ENCODE assay signal across 27 mouse cellular contexts in genomic region chr6:53796835-53797234, GRCm38 (mm10). TPM values are rescaled to one million over a fixed set of nuclear protein-coding genes. Genes with fewer than 3 reads are reported as not detected.
DNase-seq lines count a peak whose midpoint lies in the region; ATAC-seq and TF ChIP-seq lines count a peak whose summit lies in the region.
"Had no signal": no experiment of that assay in that cellular context is flagged by ENCODE, and none has a peak within 500 bp of the region (broad histone marks: within the 10 kb centered on the region; RNA-seq: fewer than 3 reads in every experiment).

No protein-coding gene starts in this region.

- H3K36me3 ChIP-seq in intestine, embryonic 14.5 days (ENCODE audit: control insufficient read depth, insufficient read depth, low read length), result no peaks in the 10 kb centered on the region
- H3K36me3 ChIP-seq in intestine, embryonic 16.5 days (ENCODE audit: control insufficient read depth, insufficient read depth, low read length), result no peaks in the 10 kb centered on the region
- no peaks in the 10 kb centered on the region for H3K36me3 ChIP-seq in embryonic facial prominence, embryonic 10.5 days (replicated peaks)
- H3K36me3 ChIP-seq: embryonic facial prominence, embryonic 15.5 days; forebrain, embryonic 10.5 days; G1E; heart, embryonic 13.5 days; hindbrain, embryonic 13.5 days; intestine, embryonic 15.5 days had no signal

- H3K27me3 ChIP-seq in intestine, embryonic 14.5 days (replicated peaks; ENCODE audit: control insufficient read depth, insufficient read depth, low read length), result no peaks in the 10 kb centered on the region
- H3K27me3 ChIP-seq in intestine, embryonic 16.5 days (replicated peaks; ENCODE audit: control insufficient read depth, insufficient read depth, low read length), result no peaks in the 10 kb centered on the region
- H3K27me3 ChIP-seq in embryonic facial prominence, embryonic 10.5 days (replicated peaks; ENCODE audit: low read depth, poor library complexity, severe bottlenecking), result peaks cover 25% of the 10 kb centered on the region

- H3K9ac ChIP-seq in intestine, embryonic 14.5 days (ENCODE audit: low read length), result no peak overlapping the region
- H3K9ac ChIP-seq in intestine, embryonic 16.5 days (ENCODE audit: low read depth, low read length), result no peak overlapping the region
- H3K9ac ChIP-seq: embryonic facial prominence, embryonic 15.5 days; heart, embryonic 13.5 days; hindbrain, embryonic 13.5 days; intestine, embryonic 15.5 days had no signal

- no peaks in the 10 kb centered on the region for H3K9me3 ChIP-seq in intestine, embryonic 14.5 days (ENCODE audit: control insufficient read depth, low read length)
- H3K9me3 ChIP-seq in intestine, embryonic 16.5 days (ENCODE audit: control insufficient read depth, low read length), result no peaks in the 10 kb centered on the region
- H3K9me3 ChIP-seq in embryonic facial prominence, embryonic 10.5 days, result no peaks in the 10 kb centered on the region
- H3K9me3 ChIP-seq: embryonic facial prominence, embryonic 15.5 days; forebrain, embryonic 10.5 days; heart, embryonic 13.5 days; hindbrain, embryonic 13.5 days; intestine, embryonic 15.5 days had no signal

- DNase-seq in embryo, embryonic 10 days (ENCODE audit: low spot score), result peak; percentile 41
- DNase-seq in embryo, embryonic 11 days, result no peak
- peak; percentile 38 for DNase-seq in intestine, embryonic 14.5 days (ENCODE audit: low spot score)
- peak; percentile 42 for DNase-seq in embryonic facial prominence, embryonic 10.5 days (ENCODE audit: low spot score)
- peak; percentile 50 for DNase-seq in retina, embryonic 14.5 days (ENCODE audit: low spot score)
- no peak for DNase-seq in left cerebral cortex, adult 2 months (ENCODE audit: extremely low spot score in 1 of 2, low spot score in 2 of 2)
- DNase-seq in kidney, adult 11 months, result no peak
- DNase-seq: adrenal gland, postnatal 14 days; B cell, adult 2 months; cerebellum, adult 11-12 months; cerebellum, adult 9-10 months; cerebellum, postnatal 25 days; gastrocnemius, postnatal 14 days; heart, postnatal 4 days had no signal

- no peaks in the 10 kb centered on the region for H3K4me1 ChIP-seq in intestine, embryonic 14.5 days (replicated peaks; ENCODE audit: control insufficient read depth, insufficient read depth, low read length)
- peaks cover 4% of the 10 kb centered on the region; the same call in 1 of the 2 replicates for H3K4me1 ChIP-seq in intestine, embryonic 16.5 days (ENCODE audit: control insufficient read depth, insufficient read depth, low read length)
- peaks cover 54% of the 10 kb centered on the region for H3K4me1 ChIP-seq in embryonic facial prominence, embryonic 10.5 days

- intact Hi-C loops in left cerebral cortex, adult 2 months (cut with DNase I), result loop anchor here (1.0 to 5.0 kb wide), 2 partner anchors 162 to 430 kb away; no protein-coding TSS in a partner anchor

- no peak for TF ChIP-seq CTCF in left cerebral cortex, adult 2 months (IDR thresholded peaks at IDR 0.05)

- no peak for ATAC-seq in intestine, embryonic 14.5 days (replicated peaks; ENCODE audit: low FRiP score, low TSS enrichment, low read depth)
- ATAC-seq in intestine, embryonic 16.5 days, result no peak
- ATAC-seq: activated CD4-positive, CD25-positive, alpha-beta regulatory T cell, adult 4 months; CD4-positive, CD25-positive, alpha-beta regulatory T cell, adult 4 months; forebrain, embryonic 16.5 days; hindbrain, postnatal 0 days; intestine, embryonic 15.5 days had no signal

- no peak overlapping the region for H3K27ac ChIP-seq in intestine, embryonic 14.5 days (ENCODE audit: low read depth)
- H3K27ac ChIP-seq in intestine, embryonic 16.5 days (ENCODE audit: low read length), result no peak overlapping the region
- no peak overlapping the region for H3K27ac ChIP-seq in embryonic facial prominence, embryonic 10.5 days (replicated peaks)
- H3K27ac ChIP-seq in left cerebral cortex, adult 2 months, result no peak overlapping the region
- H3K27ac ChIP-seq: embryonic facial prominence, embryonic 15.5 days; forebrain, embryonic 10.5 days; heart, embryonic 13.5 days; hindbrain, embryonic 13.5 days; hindbrain, postnatal 0 days; intestine, embryonic 15.5 days had no signal

- WGBS in intestine, embryonic 14.5 days, result 76% methylated on average over 3 of the region's 3 CpGs
- WGBS in intestine, embryonic 16.5 days, result 77% methylated on average over 3 of the region's 3 CpGs
- WGBS in embryonic facial prominence, embryonic 10.5 days, result 23% methylated on average over 3 of the region's 3 CpGs

- no peak overlapping the region for H3K4me3 ChIP-seq in intestine, embryonic 14.5 days (ENCODE audit: low read depth, low read length)
- no peak overlapping the region for H3K4me3 ChIP-seq in intestine, embryonic 16.5 days (ENCODE audit: low read length)
- H3K4me3 ChIP-seq in embryonic facial prominence, embryonic 10.5 days, result no peak overlapping the region
- no peak overlapping the region for H3K4me3 ChIP-seq in left cerebral cortex, adult 2 months
- H3K4me3 ChIP-seq: embryonic facial prominence, embryonic 15.5 days; erythroblast, embryonic 14.5 days; forebrain, embryonic 10.5 days; heart, embryonic 13.5 days; hindbrain, embryonic 13.5 days; intestine, embryonic 15.5 days had no signal

- no peak overlapping the region for H3K4me2 ChIP-seq in intestine, embryonic 14.5 days (ENCODE audit: low read length)
- H3K4me2 ChIP-seq in intestine, embryonic 16.5 days (ENCODE audit: low read depth, low read length), result no peak overlapping the region
- H3K4me2 ChIP-seq: embryonic facial prominence, embryonic 15.5 days; heart, embryonic 13.5 days; hindbrain, embryonic 13.5 days; intestine, embryonic 15.5 days had no signal

RNA-seq across cellular contexts. Expression of gene Tril, which starts 23.8 kb away (rescaled TPM):
- 15.9 and 16.5 TPM in 2 replicates for polyA plus RNA-seq in intestine, embryonic 14.5 days (2014; fragmentation: Nextera tagmentation; extraction: Ambion mirVana)
- polyA plus RNA-seq in intestine, embryonic 16.5 days (2015; fragmentation: Nextera tagmentation; extraction: Ambion mirVana), result 10.2 and 11.2 TPM in 2 replicates
- polyA plus RNA-seq in embryonic facial prominence, embryonic 10.5 days (2016; fragmentation: Nextera tagmentation; extraction: Ambion mirVana), result 50.1 and 65.8 TPM in 2 replicates
- total RNA-seq in left cerebral cortex, adult 2 months (2021), result 10 to 100 TPM; 29.0 to 36.4 TPM
- total RNA-seq: granulocyte monocyte progenitor cell, adult 5-6 weeks had no signal
- polyA plus RNA-seq: activated CD4-positive, CD25-positive, alpha-beta regulatory T cell, adult 4 months; CD4-positive, CD25-positive, alpha-beta regulatory T cell, adult 4 months; erythroblast, embryonic 14.5 days; G1E had no signal

Comparison
In these comparisons a context has a peak if more than half of its experiments do, and no peak if none do; other contexts are left out.
1. DNase-seq: peak in embryo, embryonic 10 days (single experiment), intestine, embryonic 14.5 days (single experiment), embryonic facial prominence, embryonic 10.5 days (single experiment) and retina, embryonic 14.5 days (single experiment); none in embryo, embryonic 11 days (single experiment), left cerebral cortex, adult 2 months (0 of 2) and kidney, adult 11 months (single experiment).